ENCODE assay signal across 10 mouse cellular contexts in the genomic region with DNA sequence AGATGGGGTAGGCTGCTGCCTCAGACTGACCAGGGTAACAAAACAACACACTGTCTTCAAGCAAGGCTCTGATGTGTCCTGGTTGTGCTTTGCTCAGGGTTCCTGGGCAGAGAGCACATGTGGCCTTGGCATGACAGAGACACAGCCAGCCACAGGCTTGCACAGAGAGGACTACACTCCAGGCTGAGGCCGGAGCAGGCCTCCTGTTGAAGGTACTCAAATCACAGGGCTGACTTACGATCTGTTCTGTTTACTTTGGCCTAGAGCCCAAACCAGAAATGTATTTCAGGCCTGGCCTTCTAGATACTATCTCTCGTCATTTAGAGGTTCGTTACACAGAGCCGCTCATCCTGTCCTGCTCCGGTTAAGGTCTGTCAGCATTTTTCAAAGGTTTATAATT.
DNase-seq lines count a peak whose midpoint lies in the region; ATAC-seq lines count a peak whose summit lies in the region.
"Had no signal": no experiment of that assay in that cellular context is flagged by ENCODE, and none has a peak within 500 bp of the region (broad histone marks: within the 10 kb centered on the region; RNA-seq: fewer than 3 reads in every experiment).

No protein-coding gene starts in this region.

- peaks cover 31% of the 10 kb centered on the region for H3K4me1 ChIP-seq in heart, embryonic 13.5 days

- ATAC-seq in heart, embryonic 13.5 days (ENCODE audit: extremely low read depth, insufficient number of reproducible peaks, low FRiP score, low TSS enrichment) = no peak

- H3K36me3 ChIP-seq in heart, embryonic 13.5 days = no peaks in the 10 kb centered on the region
- H3K36me3 ChIP-seq: G1E had no signal

- 0 out of 2 replicates have a peak, but pooled peaks cover 6% of the 10 kb centered on the region for H3K9me3 ChIP-seq in heart, embryonic 13.5 days

- H3K27me3 ChIP-seq in heart, embryonic 13.5 days (replicated peaks) = no peaks in the 10 kb centered on the region

- H3K27ac ChIP-seq in heart, embryonic 13.5 days (replicated peaks) = peak overlapping the region; percentile 62

- H3K4me2 ChIP-seq in heart, embryonic 13.5 days = no peak overlapping the region

- WGBS in heart, embryonic 13.5 days = 28% methylated on average over 6 of the region's 6 CpGs

- peak overlapping the region; percentile 52; the same call in 1 of the 2 replicates for H3K9ac ChIP-seq in heart, embryonic 13.5 days

- H3K4me3 ChIP-seq in heart, embryonic 13.5 days = no peak overlapping the region
- H3K4me3 ChIP-seq: erythroblast, embryonic 14.5 days had no signal

- no peak for DNase-seq in heart, adult 9 months (ENCODE audit: low spot score in 2 of 2)
- peak; percentile 67 for DNase-seq in adrenal gland, postnatal 14 days
- DNase-seq in kidney, adult 9 months = peak; percentile 37
- peak; percentile 55 for DNase-seq in lung, postnatal 36 days
- no peak for DNase-seq in gastrocnemius, postnatal 4 days (ENCODE audit: low spot score in 2 of 2)
- no peak for DNase-seq in thymus, adult 18-20 months
- no peak for DNase-seq in layer of hippocampus, adult 9-11 months

Comparison
In these comparisons a context has a peak if more than half of its experiments do, and no peak if none do; other contexts are left out.
1. DNase-seq: peak in adrenal gland, postnatal 14 days (single experiment), kidney, adult 9 months (single experiment) and lung, postnatal 36 days (single experiment); none in heart, adult 9 months (0 of 2), gastrocnemius, postnatal 4 days (0 of 2), thymus, adult 18-20 months (0 of 2) and layer of hippocampus, adult 9-11 months (single experiment).